Mouse (Mus musculus): ENCODE results near the gene Def6. TPM values are rescaled to one million over a fixed set of nuclear protein-coding genes. Genes with fewer than 3 reads are reported as not detected.

The Def6 gene
- total and polyA plus RNA-seq, 3 experiments: 2.9 to 4.5 (median 3.4) TPM

DNA sequence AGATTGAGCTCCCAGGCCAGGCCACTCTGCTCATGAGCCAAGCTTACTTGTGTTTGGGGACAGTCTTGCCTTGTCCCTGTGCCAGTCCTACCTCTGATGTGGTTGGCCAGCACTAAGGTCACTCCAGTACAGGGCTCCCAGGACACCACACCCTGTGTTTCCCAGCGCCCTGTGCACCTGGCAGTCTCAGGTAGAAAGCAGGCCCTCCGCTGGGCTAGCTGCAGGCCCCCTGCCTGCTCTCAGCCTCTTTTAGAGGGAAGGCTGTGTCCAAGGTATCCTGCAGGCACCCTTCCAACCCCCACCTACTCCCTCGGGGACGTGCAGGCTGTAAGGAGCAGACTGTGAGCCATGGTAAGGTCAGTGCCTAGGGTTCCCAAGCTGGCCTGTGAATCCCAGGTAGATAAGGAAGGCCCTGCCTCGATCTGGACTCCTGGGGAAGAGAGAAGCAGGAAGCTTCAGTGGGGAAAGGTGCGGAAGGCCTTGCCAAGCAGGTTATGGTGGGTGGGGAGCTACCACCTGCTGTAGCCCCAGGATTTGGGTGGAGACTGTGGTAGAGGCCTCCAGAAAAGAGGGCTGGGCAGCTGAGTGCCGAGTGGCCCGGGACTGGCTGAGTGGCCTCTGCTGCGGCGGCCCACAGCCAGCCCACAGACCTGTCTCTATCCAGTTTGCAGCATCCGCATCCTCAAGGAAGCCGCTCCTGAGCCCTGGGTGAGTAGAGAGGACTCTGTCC, 64.1 kb downstream of the Def6 start:
- DNase-seq: peak in 1 of 2 experiments; percentile 50
- peak overlapping the region; percentile 11; the same call in 1 of the 2 replicates for H3K9ac ChIP-seq (ENCODE audit: low read depth, low read length)
- 71% methylated on average over 12 of the region's 12 CpGs for WGBS
- intact Hi-C loops (cut with DNase I): loop anchor here (5.0 kb wide), 1 partner anchor 34 kb away; no protein-coding TSS in a partner anchor
- no peaks in the 10 kb centered on the region for H3K27me3 ChIP-seq (ENCODE audit: control insufficient read depth, insufficient read depth, low read length)
- TF ChIP-seq EP300 (IDR thresholded peaks at IDR 0.05; ENCODE audit: insufficient read depth, low read depth, low read length) (0 out of 2 replicates have a peak, but pooled peaks have one; percentile 14), POLR2A (IDR thresholded peaks at IDR 0.05; ENCODE audit: insufficient read depth, low read depth, low read length) (no peak)
- H3K36me3 ChIP-seq (ENCODE audit: control insufficient read depth, insufficient read depth, low read length): no peaks in the 10 kb centered on the region
- H3K79me2 ChIP-seq (replicated peaks; ENCODE audit: control insufficient read depth, insufficient read depth, low read length): no peaks in the 10 kb centered on the region; the same call in 1 of the 2 replicates
- H3K27ac ChIP-seq: no peak overlapping the region
- peaks cover 12% of the 10 kb centered on the region for H3K4me1 ChIP-seq (ENCODE audit: control insufficient read depth, insufficient read depth, low read length)
- H3K4me3 ChIP-seq: no peak overlapping the region

GRCm38 (mm10) chr17:28272281-28272680, 64.7 kb downstream of the Def6 start:
- H3K4me3 ChIP-seq: no peak overlapping the region
- no peak overlapping the region for H3K9ac ChIP-seq (ENCODE audit: low read depth, low read length)
- TF ChIP-seq POLR2A (IDR thresholded peaks at IDR 0.05; ENCODE audit: insufficient read depth, low read depth, low read length) (no peak), CTCF (IDR thresholded peaks at IDR 0.05) (no peak), EP300 (IDR thresholded peaks at IDR 0.05; ENCODE audit: insufficient read depth, low read depth, low read length) (no peak)
- intact Hi-C loops (cut with DNase I): loop anchor here (5.0 kb wide), 1 partner anchor 35 kb away; no protein-coding TSS in a partner anchor
- no peak for DNase-seq
- peaks cover 12% of the 10 kb centered on the region for H3K4me1 ChIP-seq (ENCODE audit: control insufficient read depth, insufficient read depth, low read length)
- H3K36me3 ChIP-seq (ENCODE audit: control insufficient read depth, insufficient read depth, low read length): no peaks in the 10 kb centered on the region
- H3K27me3 ChIP-seq (ENCODE audit: control insufficient read depth, insufficient read depth, low read length): no peaks in the 10 kb centered on the region
- H3K27ac ChIP-seq: no peak overlapping the region
- 35% methylated on average over 9 of the region's 9 CpGs for WGBS
- H3K79me2 ChIP-seq (replicated peaks; ENCODE audit: control insufficient read depth, insufficient read depth, low read length): peaks cover under 1% of the 10 kb centered on the region

- WGBS: 50% methylated on average over 6 of the region's 6 CpGs
- intact Hi-C loops (cut with DNase I): loop anchor here (5.0 kb wide), 1 partner anchor 36 kb away; no protein-coding TSS in a partner anchor
- no peak overlapping the region for H3K27ac ChIP-seq
These were observed 65.3 kb downstream of the Def6 start for GRCm38 (mm10) chr17:28272837-28273236.

DNA sequence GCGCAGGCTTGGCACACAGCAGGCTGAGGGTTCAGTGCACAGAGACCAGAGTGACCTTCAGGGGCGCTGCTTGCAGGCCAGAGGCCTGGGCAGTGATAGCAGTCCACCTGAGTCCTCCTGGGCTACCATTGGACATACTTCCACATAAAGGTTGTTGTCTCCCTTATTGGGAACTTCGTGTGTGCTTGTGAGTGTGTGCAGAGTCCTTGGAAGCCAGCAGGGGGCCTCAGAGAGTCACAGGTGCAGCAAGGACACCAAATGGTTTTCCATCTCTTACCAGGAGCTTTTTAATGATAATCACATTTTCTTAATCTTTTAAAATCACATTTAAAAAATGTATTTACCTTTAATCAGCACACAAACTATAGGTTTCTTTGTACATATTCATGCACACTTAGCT, 67.2 kb downstream of the Def6 start:
- peaks cover 3% of the 10 kb centered on the region for H3K79me2 ChIP-seq (replicated peaks; ENCODE audit: control insufficient read depth, insufficient read depth, low read length)
- 86% methylated on average over 3 of the region's 3 CpGs for WGBS
- DNase-seq: no peak
- no peak overlapping the region for H3K9ac ChIP-seq (ENCODE audit: low read depth, low read length)
- H3K27me3 ChIP-seq (ENCODE audit: control insufficient read depth, insufficient read depth, low read length): no peaks in the 10 kb centered on the region
- intact Hi-C loops (cut with DNase I): loop anchor here (5.0 kb wide), 1 partner anchor 37 kb away; no protein-coding TSS in a partner anchor
- H3K36me3 ChIP-seq (ENCODE audit: control insufficient read depth, insufficient read depth, low read length): no peaks in the 10 kb centered on the region
- peaks cover 15% of the 10 kb centered on the region for H3K4me1 ChIP-seq (ENCODE audit: control insufficient read depth, insufficient read depth, low read length)
- H3K27ac ChIP-seq: no peak overlapping the region
- TF ChIP-seq EP300 (IDR thresholded peaks at IDR 0.05; ENCODE audit: insufficient read depth, low read depth, low read length) (no peak), CTCF (IDR thresholded peaks at IDR 0.05) (peak; percentile 67), POLR2A (IDR thresholded peaks at IDR 0.05; ENCODE audit: insufficient read depth, low read depth, low read length) (no peak)
- no peak overlapping the region for H3K4me3 ChIP-seq

More at GRCm38 (mm10) chr17:28272837-28273236, 65.3 kb downstream of the Def6 start:
- Histone ChIP-seq H3K4me3 (no peak overlapping the region), H3K27me3 (ENCODE audit: control insufficient read depth, insufficient read depth, low read length) (no peaks in the 10 kb centered on the region), H3K36me3 (ENCODE audit: control insufficient read depth, insufficient read depth, low read length) (no peaks in the 10 kb centered on the region), H3K79me2 (replicated peaks; ENCODE audit: control insufficient read depth, insufficient read depth, low read length) (peaks cover 3% of the 10 kb centered on the region), H3K9ac (ENCODE audit: low read depth, low read length) (no peak overlapping the region), H3K4me1 (ENCODE audit: control insufficient read depth, insufficient read depth, low read length) (peaks cover 12% of the 10 kb centered on the region)
- TF ChIP-seq POLR2A (IDR thresholded peaks at IDR 0.05; ENCODE audit: insufficient read depth, low read depth, low read length) (no peak), EP300 (IDR thresholded peaks at IDR 0.05; ENCODE audit: insufficient read depth, low read depth, low read length) (no peak), CTCF (IDR thresholded peaks at IDR 0.05) (no peak)
- no peak for DNase-seq

GRCm38 (mm10) chr17:28277226-28277625, 69.6 kb downstream of the Def6 start:
- Histone ChIP-seq H3K9ac (ENCODE audit: low read depth, low read length) (no peak overlapping the region), H3K27me3 (ENCODE audit: control insufficient read depth, insufficient read depth, low read length) (no peaks in the 10 kb centered on the region), H3K4me1 (ENCODE audit: control insufficient read depth, insufficient read depth, low read length) (peaks cover 14% of the 10 kb centered on the region), H3K4me3 (no peak overlapping the region), H3K36me3 (ENCODE audit: control insufficient read depth, insufficient read depth, low read length) (no peaks in the 10 kb centered on the region), H3K27ac (no peak overlapping the region), H3K79me2 (replicated peaks; ENCODE audit: control insufficient read depth, insufficient read depth, low read length) (peaks cover 4% of the 10 kb centered on the region; the same call in 1 of the 2 replicates)
- intact Hi-C loops (cut with DNase I): no loop called here
- DNase-seq: no peak
- TF ChIP-seq CTCF (IDR thresholded peaks at IDR 0.05) (no peak), EP300 (IDR thresholded peaks at IDR 0.05; ENCODE audit: insufficient read depth, low read depth, low read length) (no peak), POLR2A (IDR thresholded peaks at IDR 0.05; ENCODE audit: insufficient read depth, low read depth, low read length) (no peak)
- WGBS: 89% methylated on average over 14 of the region's 14 CpGs

DNA sequence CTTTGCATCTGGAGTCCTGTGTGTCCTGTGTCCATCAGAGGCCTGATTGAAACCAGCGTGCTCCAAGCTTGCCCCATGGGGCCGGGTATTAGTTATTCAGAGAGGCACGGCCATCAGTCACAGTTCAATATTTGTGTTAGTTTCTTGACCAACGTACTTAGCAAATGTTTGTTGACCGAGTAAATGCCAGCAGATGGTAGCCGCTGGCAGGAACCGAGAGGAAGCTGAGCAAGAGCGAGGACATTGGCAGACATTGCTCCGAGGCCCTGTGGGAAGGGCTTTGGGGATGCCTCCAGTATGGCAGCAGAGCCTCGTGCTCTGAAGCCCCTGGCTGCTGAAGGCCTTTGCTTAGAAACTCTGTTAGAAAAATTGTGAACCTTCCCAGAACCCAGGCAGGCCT, 70.1 kb downstream of the Def6 start:
- Histone ChIP-seq H3K79me2 (replicated peaks; ENCODE audit: control insufficient read depth, insufficient read depth, low read length) (peaks cover 4% of the 10 kb centered on the region; the same call in 1 of the 2 replicates), H3K4me1 (ENCODE audit: control insufficient read depth, insufficient read depth, low read length) (peaks cover 10% of the 10 kb centered on the region), H3K36me3 (ENCODE audit: control insufficient read depth, insufficient read depth, low read length) (no peaks in the 10 kb centered on the region), H3K27ac (no peak overlapping the region), H3K27me3 (ENCODE audit: control insufficient read depth, insufficient read depth, low read length) (no peaks in the 10 kb centered on the region), H3K4me3 (no peak overlapping the region), H3K9ac (ENCODE audit: low read depth, low read length) (no peak overlapping the region)
- 84% methylated on average over 10 of the region's 10 CpGs for WGBS
- no peak for DNase-seq
- TF ChIP-seq POLR2A (IDR thresholded peaks at IDR 0.05; ENCODE audit: insufficient read depth, low read depth, low read length) (no peak), CTCF (IDR thresholded peaks at IDR 0.05) (no peak), EP300 (IDR thresholded peaks at IDR 0.05; ENCODE audit: insufficient read depth, low read depth, low read length) (no peak)
- intact Hi-C loops (cut with DNase I): no loop called here
